Mouse (Mus musculus) bone marrow macrophage, adult 2 months (primary cell): ENCODE data around the gene Gm3417.
"Not testable (repeated sequence)": the region's sequence is repeated elsewhere in the genome, so short reads cannot be mapped to it uniquely, and the experiment has no call there.

ENCODE experiments used
- CTCF ChIP-seq: IDR thresholded peaks from 2 replicates; pipeline ENCODE4 v1.5.1; 2012; ENCODE audit warnings: low read depth, mild to moderate bottlenecking, low read length, moderate library complexity
- POLR2A ChIP-seq: IDR thresholded peaks from 2 replicates; pipeline ENCODE4 v1.6.1; 2012; ENCODE audit warnings: mild to moderate bottlenecking, low read depth, low read length, borderline replicate concordance

GRCm38 (mm10) chr17:15023878-15024492 is 45.4 kb upstream of the Gm3417 start:
- TF ChIP-seq POLR2A, CTCF: not testable (repeated sequence)
